Mouse (Mus musculus) stomach, embryonic 16.5 days (tissue): ENCODE data around the gene Ganab. TPM values are rescaled to one million over a fixed set of nuclear protein-coding genes. Genes with fewer than 3 reads are reported as not detected.
"Not testable (repeated sequence)": the region's sequence is repeated elsewhere in the genome, so short reads cannot be mapped to it uniquely, and the experiment has no call there.

Source experiments
- ATAC-seq: fragments of 200-750 bp; cut with Nextera tagmentation; 2 replicates; pipeline ENCODE4 v1.8.0; 2017; ENCODE audit warnings: moderate number of reproducible peaks, moderate TSS enrichment; ENCODE audit not compliant: insufficient read depth, low FRiP score
- H3K27ac ChIP-seq: fragments of 300-500 bp; sonication (generic); 2 replicates; pipeline ENCODE4 v1.5.1; 2014; ENCODE audit warnings: low read length
- H3K27me3 ChIP-seq: fragments of 300-500 bp; sonication (generic); 2 replicates; pipeline ENCODE4 v1.6.1; 2014; ENCODE audit warnings: low read length, control low read depth, mixed read lengths; ENCODE audit not compliant: control insufficient read depth, insufficient read depth
- H3K36me3 ChIP-seq: fragments of 300-500 bp; sonication (generic); 2 replicates; pipeline ENCODE4 v1.6.1; 2014; ENCODE audit warnings: low read length; ENCODE audit not compliant: control insufficient read depth, insufficient read depth
- H3K4me1 ChIP-seq: fragments of 300-500 bp; sonication (generic); 2 replicates; pipeline ENCODE4 v1.6.1; 2014; ENCODE audit warnings: low read length, control low read depth, mixed read lengths; ENCODE audit not compliant: control insufficient read depth, insufficient read depth
- H3K4me2 ChIP-seq: fragments of 300-500 bp; sonication (generic); 2 replicates; pipeline ENCODE4 v1.6.1; 2014; ENCODE audit warnings: low read depth, low read length, mixed read lengths
- H3K4me3 ChIP-seq: fragments of 300-500 bp; sonication (generic); replicated peaks from 2 replicates; pipeline ENCODE4 v1.5.1; 2014; ENCODE audit warnings: mild to moderate bottlenecking, low read length
- H3K9ac ChIP-seq: fragments of 300-500 bp; sonication (generic); 2 replicates; pipeline ENCODE4 v1.6.1; 2014; ENCODE audit warnings: low read length
- H3K9me3 ChIP-seq: fragments of 300-500 bp; sonication (generic); replicated peaks from 2 replicates; pipeline ENCODE4 v1.6.1; 2016; ENCODE audit warnings: low read length, control low read depth; ENCODE audit not compliant: control insufficient read depth
- WGBS: fragments of 180-500 bp; shearing (Covaris S2); extraction: QIAGEN DNeasy Blood & Tissue Kit; methylation state at CpG from one replicate; pipeline ENCODE4 v1.1.7; 2014; 5-methylcytosine and 5-hydroxymethylcytosine counted together
- polyA plus RNA-seq: library from polyadenylated mRNA; unstranded; fragments of >200 nt; fragmentation: Nextera tagmentation; extraction: Ambion mirVana; gene quantifications from 2 replicates; pipeline ENCODE4 v1.2.1, GENCODE M21; 2015

Ganab gene
- polyA plus RNA-seq, 1 experiment from 2014 or later, result 105 TPM

DNA sequence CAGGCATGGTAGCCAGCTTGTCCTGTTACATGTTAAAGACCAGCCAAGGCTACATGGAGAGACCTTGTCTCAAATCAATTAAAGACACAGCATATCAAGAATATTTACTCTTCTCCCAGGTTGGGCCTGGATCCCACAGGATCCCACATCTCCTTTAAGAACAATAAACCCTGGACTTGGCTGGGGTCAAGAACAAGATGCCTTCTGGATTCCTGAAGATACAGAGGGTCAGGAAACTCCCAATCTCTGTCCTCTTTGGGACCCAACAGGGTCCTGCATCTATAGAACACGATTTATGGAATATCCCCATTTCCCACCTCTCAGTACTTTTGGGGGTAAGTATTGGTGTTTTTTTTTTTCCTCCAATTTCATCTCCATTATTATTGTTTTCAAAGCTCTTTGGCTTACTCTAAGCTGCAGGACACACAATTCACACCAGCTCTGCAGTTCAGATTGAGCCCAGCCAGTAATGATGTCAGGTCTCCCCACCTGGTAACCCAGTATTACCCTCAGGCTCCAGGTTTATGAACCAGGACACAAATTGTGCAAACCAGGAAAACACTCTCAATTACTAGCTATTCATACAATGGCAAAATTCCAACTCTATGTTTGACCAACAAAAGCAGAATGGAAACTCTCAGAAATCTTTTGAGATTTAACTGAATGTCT lies 10.8 kb upstream of the Ganab start:
- H3K27ac ChIP-seq, result peak overlapping the region; percentile 86
- peaks cover 13% of the 10 kb centered on the region for H3K4me1 ChIP-seq
- H3K9me3 ChIP-seq, result no peaks in the 10 kb centered on the region
- H3K9ac ChIP-seq, result no peak overlapping the region
- ATAC-seq, result no peak
- no peak overlapping the region for H3K4me3 ChIP-seq
- no peaks in the 10 kb centered on the region for H3K27me3 ChIP-seq
- no peaks in the 10 kb centered on the region for H3K36me3 ChIP-seq
- 46% methylated on average over 1 of the region's 1 CpGs for WGBS
- peak overlapping the region; percentile 83; the same call in 1 of the 2 replicates for H3K4me2 ChIP-seq

DNA sequence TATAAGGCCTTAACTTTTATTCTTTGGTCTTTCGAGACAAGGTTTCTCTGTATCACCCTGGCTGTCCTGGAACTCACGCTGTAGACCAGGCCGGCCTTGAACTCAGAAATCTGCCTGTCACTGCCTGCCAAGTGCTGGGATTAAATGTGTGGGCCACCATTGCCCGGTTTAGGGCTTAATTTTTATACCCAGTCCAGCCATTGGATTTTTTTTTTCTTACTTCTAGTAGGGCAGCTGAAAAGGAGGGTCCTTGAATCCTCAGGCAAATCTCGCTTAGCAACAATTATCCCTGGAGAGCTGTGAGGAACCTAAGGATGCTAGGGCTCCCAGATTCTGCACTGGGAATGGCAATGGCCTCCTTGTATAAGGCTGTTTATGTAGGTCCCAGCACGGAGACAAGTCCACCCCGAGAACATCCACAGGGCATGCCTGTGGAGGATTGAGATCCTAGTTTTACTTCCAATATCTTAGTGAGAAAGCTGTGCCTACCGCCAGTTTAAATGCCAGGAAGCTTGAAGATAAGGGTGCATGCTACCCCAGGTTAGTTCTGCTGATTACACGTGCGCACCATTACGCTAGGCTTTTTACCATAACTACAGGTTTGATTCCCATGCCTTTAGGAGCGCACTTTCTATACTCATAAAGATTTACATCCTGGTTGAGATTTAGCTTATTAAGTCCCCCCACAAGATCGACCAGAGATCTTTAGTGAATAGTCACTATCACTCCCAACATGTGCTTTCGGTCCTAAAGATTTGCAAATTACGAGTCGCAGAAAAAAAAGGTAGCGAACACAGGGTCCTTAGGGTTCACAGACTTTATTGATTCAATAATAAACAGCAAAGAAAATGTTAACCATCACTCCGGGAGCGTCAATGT lies 10.0 kb upstream of the Ganab start:
- Histone ChIP-seq H3K36me3 (no peaks in the 10 kb centered on the region), H3K27me3 (no peaks in the 10 kb centered on the region), H3K27ac (peak overlapping the region; percentile 86), H3K4me3 (peak overlapping the region; percentile 74), H3K9ac (peak overlapping the region; percentile 87), H3K4me2 (peak overlapping the region; percentile 83), H3K9me3 (no peaks in the 10 kb centered on the region), H3K4me1 (peaks cover 13% of the 10 kb centered on the region)
- 13% methylated on average over 19 of the region's 19 CpGs for WGBS
- ATAC-seq, result no peak

DNA sequence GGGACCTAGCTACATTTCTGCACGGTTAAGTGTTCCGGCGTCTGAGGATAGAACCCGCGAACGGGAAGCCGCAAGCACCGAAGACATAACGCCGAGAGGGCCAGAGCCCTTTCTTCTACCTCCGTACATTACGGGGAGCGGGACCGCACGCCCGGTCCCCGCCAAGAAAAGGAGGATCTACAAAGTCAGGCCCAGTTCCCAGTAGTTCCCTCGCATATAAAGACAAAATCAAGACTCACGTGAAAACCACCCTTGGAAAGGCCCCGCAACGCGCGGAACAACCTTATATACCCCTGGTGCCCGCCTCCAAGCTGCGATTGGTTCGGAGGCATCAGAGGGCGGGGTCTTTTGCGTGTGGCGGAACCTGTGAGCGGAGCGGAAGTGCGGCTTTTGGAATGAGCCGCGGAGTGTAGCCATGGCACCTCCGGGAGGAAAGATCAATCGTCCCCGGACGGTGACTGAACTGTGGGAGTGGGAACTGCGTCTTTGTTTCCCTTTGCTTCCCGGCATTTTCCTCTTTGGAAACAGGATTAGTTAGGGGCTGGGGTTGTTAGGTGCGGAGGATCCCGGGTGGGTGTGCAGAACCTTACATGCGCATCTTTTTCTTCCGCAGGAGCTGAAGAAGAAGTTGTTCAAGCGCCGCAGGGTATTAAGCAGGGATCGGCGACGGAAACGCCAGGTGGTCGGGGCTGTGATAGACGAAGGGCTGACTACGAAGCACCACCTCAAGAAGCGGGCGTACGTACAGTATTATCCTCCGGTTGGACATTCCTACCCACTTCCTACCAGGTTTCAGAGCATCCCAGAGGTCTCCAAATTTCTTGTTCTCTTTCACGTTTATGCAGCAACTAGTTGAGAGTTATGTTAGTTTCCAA lies 9.1 kb upstream of the Ganab start, which contains the start of the genes 1810009A15Rik and Gm49416:
TSS of gene 1810009A15Rik (plus strand) at position 343 of the 875 bp plus-strand sequence.
TSS of gene Gm49416 (plus strand) at position 416 of the 875 bp plus-strand sequence.
- Histone ChIP-seq H3K9me3 (no peaks in the 10 kb centered on the region), H3K4me1 (peaks cover 17% of the 10 kb centered on the region), H3K27me3 (no peaks in the 10 kb centered on the region), H3K4me3 (peak within 1 kb of the TSS; percentile 74), H3K4me2 (peak within 1 kb of the TSS; percentile 83), H3K27ac (peak within 1 kb of the TSS; percentile 86), H3K9ac (peak within 1 kb of the TSS; percentile 87), H3K36me3 (no peaks in the 10 kb centered on the region)
- peak; percentile 95 for ATAC-seq
- WGBS, result under 1% methylated on average over 58 of the region's 58 CpGs

DNA sequence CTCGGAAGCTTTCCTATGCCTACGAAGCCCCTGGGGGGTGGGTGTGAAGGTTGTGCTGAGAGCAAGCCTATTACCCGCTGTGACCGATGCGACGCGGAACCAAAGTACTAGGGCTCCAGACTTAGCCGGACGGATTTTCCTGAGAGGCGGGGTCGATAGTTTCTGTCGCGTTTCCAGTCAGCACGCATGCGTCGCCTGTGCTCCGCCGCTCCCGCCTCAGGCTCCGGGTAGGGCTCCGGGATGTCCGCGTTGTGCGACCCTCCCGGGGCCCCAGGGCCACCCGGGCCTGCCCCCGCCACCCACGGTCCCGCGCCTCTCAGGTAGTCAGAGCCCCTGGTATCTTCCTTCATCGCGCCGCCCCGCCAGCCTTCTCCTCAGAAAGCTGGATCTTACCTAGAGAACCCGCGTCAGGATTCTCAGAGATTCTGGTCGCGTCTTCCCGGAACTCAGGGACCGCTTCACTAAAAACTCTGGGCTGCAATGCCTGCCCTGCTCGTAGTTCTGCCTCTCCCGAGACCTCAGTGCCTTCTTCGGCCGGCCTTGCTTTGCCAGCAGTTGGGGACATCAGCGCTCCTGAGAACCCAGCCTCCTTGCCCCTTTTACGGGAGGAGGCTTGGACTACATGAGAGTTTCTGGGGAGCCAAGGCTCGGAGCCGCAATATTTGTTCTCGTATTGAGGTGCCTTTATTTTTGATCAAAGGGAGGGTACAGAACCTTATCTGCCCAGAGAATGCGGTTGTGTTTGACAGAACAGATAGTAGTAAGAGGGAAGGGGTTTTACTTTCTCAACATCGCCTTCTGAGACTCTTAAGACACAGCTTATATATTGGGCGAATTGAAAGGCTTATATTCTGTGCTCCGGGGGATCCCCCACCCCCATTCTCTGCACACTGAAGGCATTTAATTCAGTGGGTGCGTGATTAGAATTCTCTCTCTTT lies 4.8 kb upstream of the Ganab start, which contains the start of gene Ints5:
TSS of gene Ints5 (plus strand) at position 177 of the 938 bp plus-strand sequence.
- peak within 1 kb of the TSS; percentile 90 for H3K27ac ChIP-seq
- peak within 1 kb of the TSS; percentile 92 for H3K4me3 ChIP-seq
- H3K4me1 ChIP-seq, result peaks cover 19% of the 10 kb centered on the region
- peak within 1 kb of the TSS; percentile 81 for H3K4me2 ChIP-seq
- WGBS, result 2% methylated on average over 54 of the region's 54 CpGs
- H3K9ac ChIP-seq, result peak within 1 kb of the TSS; percentile 98
- peak; percentile 38 for ATAC-seq
- no peaks in the 10 kb centered on the region for H3K27me3 ChIP-seq
- no peaks in the 10 kb centered on the region for H3K9me3 ChIP-seq
- 0 out of 2 replicates have a peak, but pooled peaks cover 6% of the 10 kb centered on the region for H3K36me3 ChIP-seq

DNA sequence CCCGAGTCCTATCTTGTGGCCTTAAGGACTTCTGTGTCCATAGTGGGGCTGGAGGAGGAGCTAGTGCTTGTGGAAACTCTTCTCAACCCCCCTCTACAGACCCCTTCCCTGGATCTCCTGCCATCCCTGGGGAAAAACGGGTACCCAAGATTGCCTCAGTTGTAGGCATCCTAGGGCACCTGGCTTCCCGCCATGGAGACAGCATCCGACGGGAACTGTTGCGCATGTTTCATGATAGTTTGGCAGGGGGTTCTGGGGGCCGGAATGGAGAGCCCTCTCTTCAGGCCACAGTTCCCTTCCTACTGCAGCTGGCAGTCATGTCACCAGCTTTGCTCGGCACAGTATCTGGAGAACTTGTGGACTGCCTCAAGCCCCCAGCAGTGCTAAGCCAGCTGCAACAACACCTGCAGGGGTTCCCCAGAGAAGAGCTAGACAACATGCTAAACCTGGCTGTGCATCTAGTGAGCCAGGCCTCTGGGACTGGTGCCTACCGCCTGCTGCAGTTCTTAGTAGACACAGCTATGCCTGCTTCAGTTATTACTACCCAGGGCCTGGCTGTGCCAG lies 2.4 kb upstream of the Ganab start:
- Histone ChIP-seq H3K4me3 (no peak overlapping the region), H3K4me2 (no peak overlapping the region), H3K9me3 (no peaks in the 10 kb centered on the region), H3K27me3 (no peaks in the 10 kb centered on the region), H3K4me1 (peaks cover 20% of the 10 kb centered on the region), H3K36me3 (0 out of 2 replicates have a peak, but pooled peaks cover 6% of the 10 kb centered on the region), H3K27ac (no peak overlapping the region), H3K9ac (no peak overlapping the region)
- no peak for ATAC-seq
- 92% methylated on average over 9 of the region's 9 CpGs for WGBS

DNA sequence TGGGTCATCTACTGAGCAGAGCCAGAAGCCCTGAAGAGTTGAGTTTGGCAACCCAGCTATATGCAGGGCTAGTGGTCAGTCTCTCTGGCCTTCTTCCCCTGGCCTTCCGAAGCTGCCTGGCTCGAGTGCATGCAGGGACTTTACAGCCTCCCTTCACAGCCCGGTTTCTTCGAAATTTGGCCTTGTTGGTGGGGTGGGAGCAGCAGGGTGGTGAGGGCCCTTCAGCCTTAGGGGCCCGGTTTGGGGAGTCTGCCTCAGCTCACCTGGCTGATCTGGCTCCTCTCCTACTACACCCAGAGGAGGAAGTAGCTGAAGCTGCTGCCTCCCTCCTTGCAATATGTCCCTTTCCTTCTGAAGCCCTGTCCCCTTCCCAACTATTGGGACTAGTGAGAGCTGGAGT lies 1.6 kb upstream of the Ganab start:
- H3K36me3 ChIP-seq, H3K4me3 ChIP-seq, ATAC-seq, H3K27ac ChIP-seq, H3K27me3 ChIP-seq, H3K9me3 ChIP-seq, H3K4me2 ChIP-seq: not testable (repeated sequence)
- H3K9ac ChIP-seq, result 0 out of 2 replicates have a peak overlapping the region, but pooled peaks have one; percentile 7
- H3K4me1 ChIP-seq, result peaks cover 20% of the 10 kb centered on the region
- WGBS, result 84% methylated on average over 5 of the region's 5 CpGs

DNA sequence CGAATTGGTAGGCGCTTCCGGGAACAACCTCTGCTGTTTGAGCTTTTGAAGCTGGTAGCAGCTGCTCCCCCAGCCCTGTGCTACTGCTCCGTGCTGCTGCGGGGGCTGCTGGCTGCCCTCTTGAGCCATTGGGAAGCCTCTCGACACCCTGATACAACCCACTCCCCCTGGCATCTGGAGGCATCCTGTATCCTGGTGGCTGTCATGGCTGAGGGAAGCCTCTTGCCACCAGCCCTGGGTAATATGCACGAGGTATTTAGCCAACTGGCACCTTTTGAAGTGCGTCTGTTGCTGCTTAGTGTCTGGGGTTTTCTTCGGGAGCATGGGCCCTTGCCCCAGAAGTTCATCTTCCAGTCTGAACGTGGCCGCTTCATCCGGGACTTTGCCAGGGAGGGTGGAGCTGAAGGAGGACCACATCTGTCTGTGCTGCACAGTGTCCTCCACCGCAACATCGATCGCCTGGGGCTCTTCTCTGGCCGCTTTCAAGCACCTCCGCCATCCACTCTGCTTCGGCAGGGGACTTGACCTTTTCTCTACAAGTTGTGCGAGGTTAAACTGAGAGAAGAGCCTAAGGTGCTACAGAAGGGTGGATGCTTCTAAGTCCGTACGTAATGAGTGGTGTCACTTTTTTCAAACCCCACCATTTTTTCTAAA lies 533 bp upstream of the Ganab start:
- Histone ChIP-seq H3K4me1 (peaks cover 20% of the 10 kb centered on the region), H3K4me3 (peak overlapping the region; percentile 77), H3K27ac (peak overlapping the region; percentile 94), H3K4me2 (peak overlapping the region; percentile 62), H3K9ac (peak overlapping the region; percentile 70)
- 19% methylated on average over 21 of the region's 21 CpGs for WGBS
- not testable (repeated sequence) for H3K27me3 ChIP-seq, H3K36me3 ChIP-seq, H3K9me3 ChIP-seq
- ATAC-seq, result peak; percentile 40; the same call in 1 of the 2 replicates
